Mouse (Mus musculus) stomach, embryonic 16.5 days (tissue): ENCODE measurements at regions not wholly inside any gene's neighbourhood (a gene's known extent, or its start where the extent isn't known, plus 50 kb on each side); places are given as distances from the start of the nearest gene placed in this dataset.

Experiments used
- ATAC-seq: fragments of 200-750 bp; cut with Nextera tagmentation; 2 replicates; pipeline ENCODE4 v1.8.0; 2017; ENCODE audit warnings: moderate number of reproducible peaks, moderate TSS enrichment; ENCODE audit not compliant: insufficient read depth, low FRiP score
- H3K27ac ChIP-seq: fragments of 300-500 bp; sonication (generic); 2 replicates; pipeline ENCODE4 v1.5.1; 2014; ENCODE audit warnings: low read length
- H3K27me3 ChIP-seq: fragments of 300-500 bp; sonication (generic); 2 replicates; pipeline ENCODE4 v1.6.1; 2014; ENCODE audit warnings: low read length, control low read depth, mixed read lengths; ENCODE audit not compliant: control insufficient read depth, insufficient read depth
- H3K36me3 ChIP-seq: fragments of 300-500 bp; sonication (generic); 2 replicates; pipeline ENCODE4 v1.6.1; 2014; ENCODE audit warnings: low read length; ENCODE audit not compliant: control insufficient read depth, insufficient read depth
- H3K4me1 ChIP-seq: fragments of 300-500 bp; sonication (generic); 2 replicates; pipeline ENCODE4 v1.6.1; 2014; ENCODE audit warnings: low read length, control low read depth, mixed read lengths; ENCODE audit not compliant: control insufficient read depth, insufficient read depth
- H3K4me2 ChIP-seq: fragments of 300-500 bp; sonication (generic); 2 replicates; pipeline ENCODE4 v1.6.1; 2014; ENCODE audit warnings: low read depth, low read length, mixed read lengths
- H3K4me3 ChIP-seq: fragments of 300-500 bp; sonication (generic); replicated peaks from 2 replicates; pipeline ENCODE4 v1.5.1; 2014; ENCODE audit warnings: mild to moderate bottlenecking, low read length
- H3K9ac ChIP-seq: fragments of 300-500 bp; sonication (generic); 2 replicates; pipeline ENCODE4 v1.6.1; 2014; ENCODE audit warnings: low read length
- H3K9me3 ChIP-seq: fragments of 300-500 bp; sonication (generic); replicated peaks from 2 replicates; pipeline ENCODE4 v1.6.1; 2016; ENCODE audit warnings: low read length, control low read depth; ENCODE audit not compliant: control insufficient read depth
- WGBS: fragments of 180-500 bp; shearing (Covaris S2); extraction: QIAGEN DNeasy Blood & Tissue Kit; methylation state at CpG from one replicate; pipeline ENCODE4 v1.1.7; 2014; 5-methylcytosine and 5-hydroxymethylcytosine counted together

DNA sequence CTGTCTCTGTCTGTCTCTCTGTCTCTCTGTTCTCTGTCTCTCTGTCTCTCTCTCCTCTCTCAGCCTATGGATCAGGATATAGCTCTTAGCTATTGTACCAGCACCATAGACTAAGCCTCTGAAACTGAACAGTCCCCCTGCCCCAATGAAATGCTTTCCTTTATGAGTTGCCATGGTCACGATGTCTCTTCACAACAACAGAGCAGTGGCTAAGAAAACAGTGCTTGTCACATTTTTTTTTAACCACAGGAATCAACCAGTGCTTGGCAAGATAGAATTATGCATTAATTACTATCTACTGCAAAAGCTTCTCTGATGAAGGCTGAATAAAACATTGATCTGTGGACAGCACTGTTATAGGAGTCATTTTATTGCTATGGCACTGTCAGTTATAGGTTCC is 114.6 kb upstream of the Slco6d1 start:
- WGBS, result 88% methylated on average over 1 of the region's 1 CpGs
- no peak overlapping the region for H3K4me3 ChIP-seq
- H3K27ac ChIP-seq, result no peak overlapping the region
- H3K9me3 ChIP-seq, result no peaks in the 10 kb centered on the region
- no peaks in the 10 kb centered on the region for H3K36me3 ChIP-seq
- ATAC-seq, result no peak
- H3K27me3 ChIP-seq, result no peaks in the 10 kb centered on the region
- H3K4me1 ChIP-seq, result no peaks in the 10 kb centered on the region
- H3K9ac ChIP-seq, result no peak overlapping the region
- no peak overlapping the region for H3K4me2 ChIP-seq

- H3K4me3 ChIP-seq, result no peak overlapping the region
- H3K36me3 ChIP-seq, result no peaks in the 10 kb centered on the region
- 90% methylated on average over 2 of the region's 2 CpGs for WGBS
- H3K9ac ChIP-seq, result no peak overlapping the region
- no peak for ATAC-seq
- no peak overlapping the region for H3K27ac ChIP-seq
- no peaks in the 10 kb centered on the region for H3K27me3 ChIP-seq
- H3K4me1 ChIP-seq, result no peaks in the 10 kb centered on the region
- no peak overlapping the region for H3K4me2 ChIP-seq
- H3K9me3 ChIP-seq, result no peaks in the 10 kb centered on the region
These were observed 113.4 kb upstream of the Slco6d1 start for GRCm38 (mm10) chr1:98307519-98307918.

GRCm38 (mm10) chr1:98309894-98310293 is 111.0 kb upstream of the Slco6d1 start:
- H3K4me3 ChIP-seq, result no peak overlapping the region
- H3K9ac ChIP-seq, result no peak overlapping the region
- no peaks in the 10 kb centered on the region for H3K9me3 ChIP-seq
- no peak for ATAC-seq
- no peaks in the 10 kb centered on the region for H3K27me3 ChIP-seq
- 20% methylated on average over 1 of the region's 1 CpGs for WGBS
- no peaks in the 10 kb centered on the region for H3K4me1 ChIP-seq
- H3K4me2 ChIP-seq, result no peak overlapping the region
- H3K27ac ChIP-seq, result no peak overlapping the region
- no peaks in the 10 kb centered on the region for H3K36me3 ChIP-seq

DNA sequence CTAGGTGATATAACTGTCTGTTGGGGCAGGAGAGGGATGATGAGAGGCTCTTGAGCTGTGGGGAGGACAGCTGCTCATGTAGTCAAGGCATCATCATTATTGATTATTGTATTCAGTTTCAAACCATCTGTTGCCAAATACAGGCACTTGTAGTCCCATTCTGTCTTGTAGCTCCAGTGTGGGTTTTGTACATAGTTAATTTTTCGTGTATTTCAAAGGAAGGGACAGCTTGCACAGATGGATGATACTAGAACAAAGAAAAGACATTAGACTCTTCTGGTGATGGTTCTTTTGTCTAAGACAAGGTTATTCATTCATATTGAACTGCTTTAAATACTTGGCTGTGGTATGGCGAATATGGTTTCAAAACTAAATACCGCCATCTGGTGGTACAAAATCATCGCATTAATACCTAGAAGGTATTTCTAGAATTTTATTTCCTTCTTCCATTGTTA is 70.8 kb upstream of the Slco6d1 start:
- Histone ChIP-seq H3K4me2 (no peak overlapping the region), H3K4me3 (no peak overlapping the region), H3K27ac (no peak overlapping the region), H3K4me1 (no peaks in the 10 kb centered on the region), H3K9me3 (no peaks in the 10 kb centered on the region), H3K9ac (no peak overlapping the region), H3K27me3 (no peaks in the 10 kb centered on the region), H3K36me3 (no peaks in the 10 kb centered on the region)
- 24% methylated on average over 4 of the region's 4 CpGs for WGBS
- no peak for ATAC-seq

- Histone ChIP-seq H3K9me3 (no peaks in the 10 kb centered on the region), H3K9ac (no peak overlapping the region), H3K27me3 (no peaks in the 10 kb centered on the region), H3K27ac (no peak overlapping the region), H3K4me2 (no peak overlapping the region), H3K36me3 (no peaks in the 10 kb centered on the region), H3K4me1 (no peaks in the 10 kb centered on the region), H3K4me3 (no peak overlapping the region)
- ATAC-seq, result no peak
- whole genome bisulfite sequencing, result 30% methylated on average over 2 of the region's 2 CpGs
These were observed 70.2 kb upstream of the Slco6d1 start for GRCm38 (mm10) chr1:98350725-98351124.

GRCm38 (mm10) chr1:98351530-98351929 is 69.4 kb upstream of the Slco6d1 start:
- no peak; the same call in 1 of the 2 replicates for ATAC-seq
- WGBS, result 87% methylated on average over 2 of the region's 2 CpGs
- H3K27me3 ChIP-seq, result no peaks in the 10 kb centered on the region

More at GRCm38 (mm10) chr1:98351530-98351929, 69.4 kb upstream of the Slco6d1 start:
- Histone ChIP-seq H3K27ac (no peak overlapping the region), H3K9ac (no peak overlapping the region), H3K4me1 (no peaks in the 10 kb centered on the region), H3K9me3 (no peaks in the 10 kb centered on the region), H3K36me3 (no peaks in the 10 kb centered on the region), H3K4me3 (no peak overlapping the region), H3K4me2 (no peak overlapping the region)
